In genomic region chr15:80742991-80743474, GRCm38 (mm10) we compare ENCODE assay signal across 10 mouse cellular contexts. TPM values are rescaled to one million over a fixed set of nuclear protein-coding genes. Genes with fewer than 3 reads are reported as not detected.
A peak's percentile ranks its signal among the peaks of the same experiment; 100 is the strongest.
DNase-seq lines count a peak whose midpoint lies in the region; ATAC-seq lines count a peak whose summit lies in the region.
"Had no signal": no experiment of that assay in that cellular context is flagged by ENCODE, and none has a peak within 500 bp of the region (broad histone marks: within the 10 kb centered on the region; RNA-seq: fewer than 3 reads in every experiment).

No protein-coding gene starts in this region.

- H3K36me3 ChIP-seq in heart, embryonic 12.5 days, result no peaks in the 10 kb centered on the region
- H3K36me3 ChIP-seq in intestine, embryonic 15.5 days, result no peaks in the 10 kb centered on the region

- H3K9me3 ChIP-seq in heart, embryonic 12.5 days (replicated peaks), result no peaks in the 10 kb centered on the region
- H3K9me3 ChIP-seq in intestine, embryonic 15.5 days, result no peaks in the 10 kb centered on the region

- H3K27me3 ChIP-seq in heart, embryonic 12.5 days (replicated peaks), result no peaks in the 10 kb centered on the region
- no peaks in the 10 kb centered on the region for H3K27me3 ChIP-seq in intestine, embryonic 15.5 days (replicated peaks)

- no peak overlapping the region for H3K27ac ChIP-seq in heart, embryonic 12.5 days (ENCODE audit: poor library complexity, severe bottlenecking)
- no peak overlapping the region for H3K27ac ChIP-seq in intestine, embryonic 15.5 days
- H3K27ac ChIP-seq: kidney, postnatal 0 days had no signal

- peak; percentile 17; the same call in 1 of the 2 replicates for ATAC-seq in heart, embryonic 12.5 days (ENCODE audit: insufficient number of reproducible peaks, low FRiP score)
- peak; percentile 86 for ATAC-seq in intestine, embryonic 15.5 days
- peak; percentile 66 for ATAC-seq in neutrophil, adult 5-6 weeks (ENCODE audit: extremely low read depth, insufficient number of reproducible peaks, low FRiP score, poor library complexity, severe bottlenecking)

- no peak overlapping the region for H3K4me2 ChIP-seq in heart, embryonic 12.5 days
- H3K4me2 ChIP-seq in intestine, embryonic 15.5 days (replicated peaks), result no peak overlapping the region

- WGBS in heart, embryonic 12.5 days, result 78% methylated on average over 3 of the region's 3 CpGs
- 73% methylated on average over 3 of the region's 3 CpGs for WGBS in intestine, embryonic 15.5 days

- no peak overlapping the region for H3K4me3 ChIP-seq in heart, embryonic 12.5 days
- no peak overlapping the region for H3K4me3 ChIP-seq in intestine, embryonic 15.5 days (replicated peaks)
- H3K4me3 ChIP-seq: myocyte had no signal

- DNase-seq in heart, postnatal 25 days (ENCODE audit: low spot score), result no peak
- DNase-seq in ZHBTc4 (ENCODE audit: low read depth, low spot score), result peak; percentile 55
- DNase-seq in retina, postnatal 1 day, result no peak
- no peak for DNase-seq in kidney, postnatal 36 days
- no peak for DNase-seq in cerebellum, postnatal 4 days (ENCODE audit: low spot score in 2 of 2)

- intact Hi-C loops in heart, postnatal 25 days (cut with DNase I), result no loop called here

- 0 out of 2 replicates have a peak, but pooled peaks cover 5% of the 10 kb centered on the region for H3K4me1 ChIP-seq in heart, embryonic 12.5 days (replicated peaks)
- H3K4me1 ChIP-seq in intestine, embryonic 15.5 days (replicated peaks), result no peaks in the 10 kb centered on the region

- H3K9ac ChIP-seq in heart, embryonic 12.5 days, result no peak overlapping the region
- no peak overlapping the region for H3K9ac ChIP-seq in intestine, embryonic 15.5 days

RNA-seq across cellular contexts. Expression of gene Tnrc6b, which starts 31.9 kb away (rescaled TPM):
- 36.8 and 38.5 TPM in 2 replicates for polyA plus RNA-seq in heart, embryonic 12.5 days (2016; fragmentation: Nextera tagmentation; extraction: Ambion mirVana)
- total RNA-seq in heart, postnatal 25 days (2021), result 10 to 100 TPM; 48.4 to 53.0 TPM
- 19.8 and 20.7 TPM in 2 replicates for polyA plus RNA-seq in intestine, embryonic 15.5 days (2015; fragmentation: Nextera tagmentation; extraction: Ambion mirVana)
- 133 and 164 TPM in 2 replicates for total RNA-seq in neutrophil, adult 5-6 weeks (2017)

Comparison
In these comparisons a context has a peak if more than half of its experiments do, and no peak if none do; other contexts are left out.
1. ATAC-seq: peak in every context shown above with its lines; median percentile 86 in intestine, embryonic 15.5 days; 66 in neutrophil, adult 5-6 weeks; 17 in heart, embryonic 12.5 days.